Mouse (Mus musculus): ENCODE measurements at regions not wholly inside any gene's neighbourhood (a gene's known extent, or its start where the extent isn't known, plus 50 kb on each side); places are given as distances from the start of the nearest gene placed in this dataset.

DNA sequence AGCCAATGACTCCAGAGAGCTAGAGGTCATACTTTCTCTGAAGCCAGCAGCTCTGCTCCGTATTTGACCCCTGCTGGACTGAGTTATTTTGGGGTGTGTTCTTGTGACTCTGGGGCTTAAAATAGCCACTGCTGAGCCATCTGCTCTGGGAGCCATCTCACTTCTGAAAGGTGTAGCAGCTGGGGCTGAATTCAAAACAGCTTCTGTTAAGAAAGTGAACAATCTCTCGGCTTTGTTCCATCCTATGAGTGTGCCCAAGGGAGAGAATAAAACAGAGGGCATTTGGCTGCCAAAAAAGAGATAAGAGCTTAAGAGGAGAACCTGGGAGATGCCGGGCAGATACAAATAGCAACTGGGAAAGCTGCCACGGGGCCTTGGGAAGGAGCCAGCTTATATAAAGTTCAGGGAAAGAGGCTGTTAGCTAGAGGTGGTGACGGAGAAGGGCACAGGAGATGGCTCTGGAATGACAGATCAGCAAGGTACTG is 611.7 kb upstream of the Castor2 start:
- peak; percentile 4 for DNase-seq

- DNase-seq = peak; percentile 67
These were observed 617.0 kb upstream of the Castor2 start for GRCm38 (mm10) chr5:133482291-133483086.

DNA sequence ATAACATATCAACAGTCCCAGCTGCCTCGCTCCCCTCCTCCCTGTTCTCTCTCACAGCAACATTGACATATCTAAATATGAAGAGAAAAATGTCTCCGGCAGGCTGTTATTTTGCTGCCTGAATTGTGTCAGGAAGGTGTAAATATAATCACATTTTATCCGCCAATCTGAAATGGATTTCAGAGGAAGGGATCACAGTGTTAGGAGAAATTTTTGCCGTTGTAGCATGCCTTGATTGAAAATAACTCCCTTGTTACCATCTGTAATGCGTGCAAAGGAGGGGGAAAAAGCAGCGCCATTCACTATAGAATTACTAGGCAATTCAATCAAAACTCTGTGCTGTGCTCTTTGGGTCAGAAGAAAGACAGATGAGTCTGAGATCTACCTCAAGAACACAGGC is 620.3 kb upstream of the Castor2 start:
- no peak for DNase-seq

GRCm38 (mm10) chr5:133453349-133454049 is 646.0 kb upstream of the Castor2 start:
- DNase-seq = peak; percentile 7

DNA sequence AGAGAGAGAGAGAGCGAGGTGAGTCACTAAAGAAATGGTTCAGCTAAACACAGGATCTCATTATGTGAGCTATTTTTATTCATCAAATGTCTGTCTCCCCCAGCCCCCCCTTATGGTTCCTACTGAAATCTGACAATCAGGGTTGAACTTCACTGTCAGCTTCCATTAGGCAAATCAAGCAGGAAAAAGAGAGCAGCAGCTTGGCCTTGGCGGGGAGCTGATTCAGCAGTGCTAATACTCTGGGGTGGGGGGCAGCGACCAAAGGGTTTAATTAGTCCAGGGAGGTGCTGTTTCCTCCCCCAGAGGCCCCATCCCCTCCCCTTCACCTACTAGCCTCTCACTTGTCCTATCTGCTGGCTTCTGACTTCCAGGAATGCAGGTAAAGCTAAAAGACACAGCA is 649.6 kb upstream of the Castor2 start:
- DNase-seq = no peak

- DNase-seq = no peak
These were observed 698.7 kb upstream of the Castor2 start for GRCm38 (mm10) chr5:133400826-133401225.

DNA sequence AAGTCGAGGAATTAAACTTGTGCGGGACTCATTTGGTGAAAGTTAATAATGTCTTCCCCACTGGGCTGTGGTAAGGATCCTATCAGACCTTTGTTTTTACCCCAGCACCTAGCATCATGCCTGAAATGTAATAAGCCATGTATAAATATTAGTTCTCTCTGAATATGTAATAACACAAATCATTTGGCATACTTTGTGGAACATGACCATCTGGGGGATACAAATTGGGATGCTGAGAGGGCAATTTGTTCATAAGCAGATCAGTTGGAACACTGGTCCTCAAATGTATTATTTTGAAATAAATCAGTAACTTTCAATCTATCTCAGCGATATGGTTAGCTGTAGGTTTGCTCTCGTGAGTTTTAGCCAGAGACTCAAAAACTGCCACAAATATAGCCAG is 709.6 kb upstream of the Castor2 start:
- DNase-seq = no peak

DNA sequence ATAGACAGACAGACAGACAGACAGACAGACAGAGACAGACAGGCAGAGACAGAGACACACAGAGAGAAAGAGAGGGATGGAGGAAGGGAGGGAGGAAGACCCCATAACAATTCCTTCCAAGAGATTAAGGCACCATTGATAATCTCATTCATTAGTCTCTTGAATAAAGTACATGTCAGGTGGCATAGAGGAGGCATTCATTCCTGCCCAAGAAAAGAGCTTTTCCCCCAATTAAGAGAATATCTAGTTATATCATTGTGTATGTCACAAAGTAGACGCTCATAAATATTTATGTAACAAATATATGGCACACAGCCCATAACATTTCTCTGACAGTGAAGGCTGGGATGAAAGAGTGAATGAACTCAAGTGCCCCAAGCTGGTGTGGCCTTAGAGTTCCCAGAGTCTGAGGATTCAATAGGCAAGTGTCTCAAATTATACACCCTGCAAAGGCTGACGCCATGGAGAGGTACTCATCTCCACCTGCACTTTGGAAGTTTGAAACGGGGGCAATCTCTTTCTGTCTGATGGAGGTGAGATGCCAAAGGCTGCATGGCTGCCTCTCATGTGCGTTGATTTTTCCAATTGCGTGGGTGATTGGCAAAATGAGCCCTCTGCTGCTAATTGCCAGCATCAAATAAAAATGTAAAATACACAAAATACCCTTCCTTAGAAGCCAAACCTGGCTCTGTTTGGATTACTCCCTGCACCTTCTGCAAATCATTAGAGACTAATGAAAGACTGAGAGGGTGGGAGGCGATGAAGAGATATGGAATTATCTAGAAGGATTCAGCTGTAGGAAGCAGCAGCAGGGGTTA is 710.3 kb upstream of the Castor2 start:
- DNase-seq = no peak

DNA sequence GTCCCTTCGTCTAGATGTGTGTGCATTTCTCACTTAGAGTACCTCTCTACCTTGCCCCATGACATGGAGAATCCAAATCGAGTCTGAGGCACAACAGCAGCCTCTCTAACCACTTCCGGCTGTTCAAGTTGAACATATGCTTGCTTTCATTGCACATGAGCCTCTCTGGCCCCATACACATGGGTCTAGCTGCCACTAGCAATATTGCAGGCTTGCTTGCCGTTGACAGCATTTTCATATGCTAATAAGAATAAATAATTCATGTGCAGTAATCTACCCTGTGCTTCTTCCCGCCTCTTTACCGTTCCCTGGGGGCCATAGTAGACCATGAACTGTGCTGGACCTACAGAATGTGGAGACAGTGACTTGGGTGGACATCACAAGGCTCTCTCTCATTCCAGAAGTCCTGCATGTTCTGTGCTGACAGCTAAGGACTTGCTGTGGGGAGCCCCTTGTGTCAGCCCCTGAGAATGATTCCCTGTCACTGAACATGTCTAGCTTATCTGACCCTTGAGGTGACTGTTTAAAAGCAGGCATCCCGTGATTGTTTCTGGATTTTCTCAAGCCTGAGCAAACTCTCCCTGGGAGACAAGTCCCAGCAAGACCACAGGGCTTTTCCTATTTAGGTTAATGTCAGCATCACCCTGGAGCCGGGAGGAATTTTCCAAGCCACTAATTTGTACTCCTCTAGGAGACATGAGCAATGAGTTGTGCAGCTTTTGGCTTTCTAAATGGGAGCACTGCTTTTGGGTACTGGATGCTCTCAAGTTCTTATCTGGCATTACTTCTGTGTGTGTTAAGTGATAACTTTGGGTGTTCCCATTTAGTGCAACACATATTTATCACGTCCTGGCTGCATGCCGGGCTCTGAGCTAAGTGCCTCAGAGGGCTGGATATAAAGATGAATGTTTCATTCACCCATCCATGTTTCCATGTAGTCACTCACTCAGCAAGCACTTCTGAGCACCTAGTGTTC is 713.8 kb upstream of the Castor2 start:
- DNase-seq = peak; percentile 10

GRCm38 (mm10) chr5:133365771-133366170 is 733.7 kb upstream of the Castor2 start:
- peak; percentile 48 for DNase-seq

- no peak for DNase-seq
These were observed 752.0 kb upstream of the Castor2 start for GRCm38 (mm10) chr5:133347516-133347915.

GRCm38 (mm10) chr5:133341973-133342372 is 757.5 kb upstream of the Castor2 start:
- no peak for DNase-seq

GRCm38 (mm10) chr5:133320626-133321025 is 777.5 kb upstream of the Auts2 start:
- DNase-seq = no peak

DNA sequence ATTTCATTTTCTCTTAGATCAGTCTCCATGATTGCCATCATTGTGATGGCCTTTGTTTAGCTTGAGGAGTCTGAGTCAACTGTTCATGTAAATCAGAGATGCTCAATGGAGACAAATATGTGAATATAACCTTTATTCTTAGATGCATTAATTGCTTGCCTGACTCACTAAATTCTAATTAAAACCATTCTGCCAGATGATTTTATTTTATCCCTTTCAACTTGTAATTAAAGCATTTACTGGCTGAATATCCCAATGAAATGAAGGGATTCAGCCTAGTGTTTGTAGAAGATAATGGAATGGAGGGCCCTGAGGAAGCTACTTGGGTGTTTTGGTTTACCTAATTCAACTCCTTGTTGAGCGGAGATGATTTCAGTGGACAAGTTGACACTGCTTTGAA is 777.1 kb upstream of the Auts2 start:
- DNase-seq = no peak

- DNase-seq = no peak
These were observed 770.9 kb upstream of the Auts2 start for GRCm38 (mm10) chr5:133314031-133314430.

- peak; percentile 74 for DNase-seq
These were observed 768.1 kb upstream of the Auts2 start for GRCm38 (mm10) chr5:133310979-133311890.

DNA sequence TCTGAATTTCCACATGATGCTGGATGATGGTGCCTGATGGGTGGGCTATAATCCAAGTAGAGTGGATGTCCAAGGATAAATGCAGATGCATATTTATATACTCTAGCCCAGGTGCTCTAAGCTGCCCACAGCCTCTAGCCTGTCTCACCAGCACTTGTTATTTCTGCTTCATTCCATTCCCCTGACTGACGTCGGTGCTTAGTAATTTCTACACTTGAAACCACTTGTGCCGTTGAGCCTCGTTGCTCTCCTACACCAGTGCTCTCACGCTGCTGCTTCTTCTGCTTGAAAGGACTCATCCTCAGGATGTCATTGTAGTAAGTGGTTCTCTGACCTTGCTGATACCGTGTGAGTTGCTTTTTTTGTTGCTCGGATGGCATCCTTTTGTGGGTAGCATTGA is 724.7 kb upstream of the Auts2 start:
- no peak for DNase-seq

- no peak for DNase-seq
These were observed 724.2 kb upstream of the Auts2 start for GRCm38 (mm10) chr5:133267356-133267755.

DNA sequence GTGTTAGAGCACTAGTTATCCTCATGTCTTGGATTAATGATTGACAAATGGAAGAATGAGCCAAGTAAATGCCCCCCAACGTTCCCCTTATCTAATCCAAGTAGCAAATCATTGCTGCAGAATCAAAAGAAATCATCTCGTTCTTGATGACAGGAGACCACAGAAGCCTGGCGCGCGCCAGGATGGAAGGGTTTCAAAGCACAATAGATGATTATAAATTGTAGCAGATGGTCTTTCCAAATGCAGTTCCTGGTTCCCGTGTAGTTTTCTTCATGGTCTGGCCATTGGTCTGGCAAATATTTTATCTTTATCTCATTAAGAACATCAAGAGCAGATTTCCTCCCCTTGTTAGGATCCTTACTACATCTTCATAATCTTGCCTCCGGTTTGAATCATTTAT is 721.8 kb upstream of the Auts2 start:
- DNase-seq = no peak

- no peak for DNase-seq
These were observed 675.7 kb upstream of the Auts2 start for GRCm38 (mm10) chr5:133218801-133219200.

DNA sequence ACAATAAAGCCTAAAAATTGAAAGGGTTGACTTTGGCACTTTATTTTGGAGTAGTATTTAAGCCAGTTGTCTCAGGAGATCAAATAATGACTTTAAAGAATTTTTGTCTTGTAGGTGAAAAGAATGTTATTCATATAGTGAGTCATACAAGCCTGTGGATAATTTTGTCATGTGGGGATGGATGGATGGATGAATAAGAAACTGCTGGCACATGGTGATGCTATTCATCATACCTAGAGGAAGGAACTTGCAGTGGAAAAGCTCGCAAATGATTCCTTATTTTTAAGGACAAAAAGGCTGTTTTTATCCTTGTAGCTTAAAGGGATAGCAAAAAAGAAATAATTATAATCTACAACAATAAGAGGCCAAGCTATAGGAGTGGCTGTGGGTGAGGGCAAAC is 655.4 kb upstream of the Auts2 start:
- no peak for DNase-seq
